Mouse (Mus musculus): ENCODE results near the gene Rcor3.

Rcor3 gene

GRCm38 (mm10) chr1:192070618-192071051, 67.2 kb downstream of the Rcor3 start:
- no peak for DNase-seq (ENCODE audit: low read depth in 2 of 2, low spot score in 2 of 2)

- no peak for DNase-seq (ENCODE audit: low read depth in 2 of 2, low spot score in 2 of 2)
These were observed 67.8 kb downstream of the Rcor3 start for GRCm38 (mm10) chr1:192069971-192070591.

GRCm38 (mm10) chr1:192068188-192068587, 69.7 kb downstream of the Rcor3 start:
- no peak for DNase-seq (ENCODE audit: low read depth in 2 of 2, low spot score in 2 of 2)

GRCm38 (mm10) chr1:192066956-192067355, 70.9 kb downstream of the Rcor3 start:
- DNase-seq (ENCODE audit: low read depth in 2 of 2, low spot score in 2 of 2): no peak

GRCm38 (mm10) chr1:192063209-192063946, 74.5 kb downstream of the Rcor3 start:
- DNase-seq (ENCODE audit: low read depth in 2 of 2, low spot score in 2 of 2): no peak

- no peak for DNase-seq (ENCODE audit: low read depth in 2 of 2, low spot score in 2 of 2)
These were observed 75.2 kb downstream of the Rcor3 start for GRCm38 (mm10) chr1:192062682-192063081.

GRCm38 (mm10) chr1:192061666-192062306, 76.1 kb downstream of the Rcor3 start:
- DNase-seq (ENCODE audit: low read depth in 2 of 2, low spot score in 2 of 2): no peak

GRCm38 (mm10) chr1:192058911-192059310, 79.0 kb downstream of the Rcor3 start:
- DNase-seq (ENCODE audit: low read depth in 2 of 2, low spot score in 2 of 2): no peak

- no peak for DNase-seq (ENCODE audit: low read depth in 2 of 2, low spot score in 2 of 2)
These were observed 84.1 kb downstream of the Rcor3 start for GRCm38 (mm10) chr1:192053726-192054125.

GRCm38 (mm10) chr1:192052986-192053385, 84.9 kb downstream of the Rcor3 start:
- DNase-seq (ENCODE audit: low read depth in 2 of 2, low spot score in 2 of 2): no peak

- no peak for DNase-seq (ENCODE audit: low read depth in 2 of 2, low spot score in 2 of 2)
These were observed 85.4 kb downstream of the Rcor3 start for GRCm38 (mm10) chr1:192052461-192052860.
